Mouse (Mus musculus) embryonic fibroblast, embryonic 13.5 days (primary cell): ENCODE measurements around the gene Slc27a5.

Source experiments
- CTCF ChIP-seq: IDR thresholded peaks from 2 replicates; pipeline ENCODE4 v1.5.1; 2011; ENCODE audit warnings: mild to moderate bottlenecking, control low read depth, low read length, moderate library complexity, borderline replicate concordance; ENCODE audit not compliant: insufficient read depth
- POLR2A ChIP-seq: IDR thresholded peaks from 2 replicates; pipeline ENCODE4 v1.6.1; 2011; ENCODE audit warnings: low read depth, mild to moderate bottlenecking, control low read depth, low read length, moderate library complexity

- no peak for TF ChIP-seq CTCF
- TF ChIP-seq POLR2A = 0 out of 2 replicates have a peak, but pooled peaks have one; percentile 7
These were observed 26.8 kb upstream of the Slc27a5 start for GRCm38 (mm10) chr7:13024805-13025204.
